Mouse (Mus musculus): ENCODE results near the gene Afap1l2. TPM values are rescaled to one million over a fixed set of nuclear protein-coding genes. Genes with fewer than 3 reads are reported as not detected.

Afap1l2 gene
- polyA plus RNA-seq, 1 experiment from 2014 or later: 12.0 TPM

DNA sequence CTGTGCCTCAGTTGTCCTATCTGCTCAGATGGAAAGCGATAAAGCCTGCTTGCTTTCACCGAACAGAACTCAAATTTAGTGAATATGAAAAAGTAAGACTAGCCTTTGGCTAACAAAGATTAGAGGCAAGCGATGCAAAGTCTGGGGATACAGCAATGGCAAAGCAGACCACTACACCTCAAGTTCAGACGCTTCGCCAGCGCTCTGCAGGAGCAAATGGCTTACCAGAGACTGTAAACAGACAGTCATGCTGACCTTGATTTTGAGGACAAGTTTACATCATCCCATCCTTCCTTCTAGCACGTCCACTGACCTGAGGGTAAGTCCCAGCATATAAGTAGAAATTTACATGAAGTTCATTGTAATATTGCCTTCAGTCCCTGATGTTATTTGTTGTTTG is 61.8 kb downstream of the Afap1l2 start:
- peaks cover 16% of the 10 kb centered on the region; the same call in 1 of the 2 replicates for H3K4me1 ChIP-seq
- WGBS: 97% methylated on average over 7 of the region's 7 CpGs
- no peak for ATAC-seq (ENCODE audit: insufficient number of reproducible peaks, low FRiP score, low TSS enrichment, low read depth)
- no peak overlapping the region for H3K27ac ChIP-seq
- H3K9ac ChIP-seq: no peak overlapping the region
- no peak overlapping the region for H3K4me2 ChIP-seq
- no peaks in the 10 kb centered on the region for H3K36me3 ChIP-seq
- H3K27me3 ChIP-seq: no peaks in the 10 kb centered on the region
- no peaks in the 10 kb centered on the region for H3K9me3 ChIP-seq
- no peak overlapping the region for H3K4me3 ChIP-seq

DNA sequence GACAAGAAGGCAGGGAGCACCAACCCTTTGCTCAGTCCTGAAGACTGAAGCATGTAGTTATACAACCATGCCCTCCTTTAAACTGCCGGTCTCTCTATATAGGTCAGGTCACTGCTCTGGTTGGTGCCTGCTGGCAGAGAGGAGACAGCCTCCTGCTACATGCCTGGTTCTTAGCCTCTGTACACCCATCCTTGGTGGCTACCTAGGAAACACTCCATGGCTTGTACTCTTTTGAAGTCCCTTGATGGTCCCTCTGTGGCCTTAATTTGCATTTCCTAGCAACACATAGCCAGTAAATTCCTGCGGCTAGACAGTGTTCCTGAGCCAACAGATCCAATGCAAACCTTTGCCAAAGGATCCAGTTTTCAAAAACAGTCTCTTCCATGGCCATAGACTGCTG is 62.4 kb downstream of the Afap1l2 start:
- no peak overlapping the region for H3K9ac ChIP-seq
- no peaks in the 10 kb centered on the region for H3K9me3 ChIP-seq
- 49% methylated on average over 2 of the region's 2 CpGs for WGBS
- H3K4me3 ChIP-seq: no peak overlapping the region
- H3K27ac ChIP-seq: no peak overlapping the region
- no peaks in the 10 kb centered on the region for H3K27me3 ChIP-seq
- H3K4me2 ChIP-seq: no peak overlapping the region
- no peaks in the 10 kb centered on the region for H3K36me3 ChIP-seq
- no peak for ATAC-seq (ENCODE audit: insufficient number of reproducible peaks, low FRiP score, low TSS enrichment, low read depth)
- H3K4me1 ChIP-seq: peaks cover 16% of the 10 kb centered on the region; the same call in 1 of the 2 replicates

- WGBS: 95% methylated on average over 3 of the region's 3 CpGs
- H3K4me3 ChIP-seq: no peak overlapping the region
- no peak overlapping the region for H3K27ac ChIP-seq
- H3K36me3 ChIP-seq: no peaks in the 10 kb centered on the region
- no peak overlapping the region for H3K9ac ChIP-seq
- ATAC-seq (ENCODE audit: insufficient number of reproducible peaks, low FRiP score, low TSS enrichment, low read depth): no peak
- H3K27me3 ChIP-seq: no peaks in the 10 kb centered on the region
- H3K4me1 ChIP-seq: peaks cover 16% of the 10 kb centered on the region
- H3K9me3 ChIP-seq: no peaks in the 10 kb centered on the region
- H3K4me2 ChIP-seq: no peak overlapping the region
Observed at GRCm38 (mm10) chr19:56944826-56945225, 63.2 kb downstream of the Afap1l2 start.

- Histone ChIP-seq H3K9me3 (no peaks in the 10 kb centered on the region), H3K36me3 (no peaks in the 10 kb centered on the region), H3K9ac (no peak overlapping the region), H3K27me3 (no peaks in the 10 kb centered on the region), H3K4me1 (peaks cover 16% of the 10 kb centered on the region), H3K4me2 (no peak overlapping the region), H3K27ac (no peak overlapping the region), H3K4me3 (no peak overlapping the region)
- 39% methylated on average over 9 of the region's 9 CpGs for WGBS
- no peak for ATAC-seq (ENCODE audit: insufficient number of reproducible peaks, low FRiP score, low TSS enrichment, low read depth)
Observed at GRCm38 (mm10) chr19:56944211-56944610, 63.8 kb downstream of the Afap1l2 start.

GRCm38 (mm10) chr19:56942216-56942615 is 65.8 kb downstream of the Afap1l2 start:
- Histone ChIP-seq H3K4me1 (peaks cover 16% of the 10 kb centered on the region), H3K4me2 (no peak overlapping the region), H3K27me3 (no peaks in the 10 kb centered on the region), H3K4me3 (no peak overlapping the region), H3K9me3 (no peaks in the 10 kb centered on the region), H3K27ac (no peak overlapping the region), H3K9ac (no peak overlapping the region), H3K36me3 (no peaks in the 10 kb centered on the region)
- 85% methylated on average over 7 of the region's 7 CpGs for WGBS
- no peak for ATAC-seq (ENCODE audit: insufficient number of reproducible peaks, low FRiP score, low TSS enrichment, low read depth)

DNA sequence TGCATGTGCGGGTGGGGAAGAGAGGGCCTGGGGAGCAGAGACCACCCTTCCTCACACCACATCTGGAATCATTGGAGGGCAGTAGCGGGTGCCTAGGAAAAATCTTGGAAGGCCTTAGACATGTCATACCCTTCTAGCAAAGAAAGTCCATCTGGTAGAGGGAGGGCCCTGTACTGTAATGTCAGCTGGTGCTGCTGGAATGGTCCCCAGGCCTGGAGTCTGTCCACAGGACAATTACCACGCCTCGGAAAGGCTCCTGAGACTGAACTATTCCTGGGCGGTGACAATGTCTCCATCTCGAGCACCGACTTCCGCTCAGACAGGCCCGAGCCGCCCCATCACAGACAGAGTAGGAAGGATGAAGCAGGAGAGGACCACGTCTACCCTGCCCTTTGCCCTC is 67.5 kb downstream of the Afap1l2 start:
- H3K4me1 ChIP-seq: peaks cover 7% of the 10 kb centered on the region
- no peak for ATAC-seq (ENCODE audit: insufficient number of reproducible peaks, low FRiP score, low TSS enrichment, low read depth)
- H3K4me2 ChIP-seq: no peak overlapping the region
- H3K9ac ChIP-seq: no peak overlapping the region
- 81% methylated on average over 11 of the region's 11 CpGs for WGBS
- no peak overlapping the region for H3K27ac ChIP-seq
- no peaks in the 10 kb centered on the region for H3K27me3 ChIP-seq
- no peaks in the 10 kb centered on the region for H3K36me3 ChIP-seq
- H3K4me3 ChIP-seq: no peak overlapping the region
- H3K9me3 ChIP-seq: no peaks in the 10 kb centered on the region

DNA sequence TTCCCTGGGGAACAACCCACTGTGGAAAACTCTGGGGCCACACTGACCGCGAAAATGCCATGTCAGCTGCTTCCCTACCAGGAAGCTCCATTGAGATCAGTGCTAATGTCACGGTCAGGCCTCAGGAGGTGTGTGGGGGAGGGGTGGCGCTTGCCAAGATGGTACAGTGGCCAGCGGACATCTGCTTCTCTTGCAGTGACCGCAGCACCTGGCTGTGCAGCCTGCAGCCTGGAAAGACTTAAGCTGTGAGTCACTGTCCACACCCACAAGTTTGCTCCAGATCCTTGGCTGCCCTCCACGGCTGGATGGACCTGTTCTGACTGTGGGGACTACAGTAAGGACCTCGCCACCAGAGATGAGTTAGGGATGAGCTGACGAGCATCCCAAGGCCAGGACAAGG is 68.2 kb downstream of the Afap1l2 start:
- no peak overlapping the region for H3K4me2 ChIP-seq
- 71% methylated on average over 9 of the region's 9 CpGs for WGBS
- no peak overlapping the region for H3K27ac ChIP-seq
- no peaks in the 10 kb centered on the region for H3K9me3 ChIP-seq
- no peak for ATAC-seq (ENCODE audit: insufficient number of reproducible peaks, low FRiP score, low TSS enrichment, low read depth)
- H3K9ac ChIP-seq: no peak overlapping the region
- no peaks in the 10 kb centered on the region for H3K27me3 ChIP-seq
- peaks cover 9% of the 10 kb centered on the region for H3K4me1 ChIP-seq
- H3K4me3 ChIP-seq: no peak overlapping the region
- H3K36me3 ChIP-seq: no peaks in the 10 kb centered on the region

GRCm38 (mm10) chr19:56937911-56938310 is 70.1 kb downstream of the Afap1l2 start:
- Histone ChIP-seq H3K4me3 (no peak overlapping the region), H3K9me3 (no peaks in the 10 kb centered on the region), H3K27me3 (no peaks in the 10 kb centered on the region), H3K4me2 (no peak overlapping the region), H3K36me3 (no peaks in the 10 kb centered on the region), H3K27ac (no peak overlapping the region), H3K9ac (no peak overlapping the region), H3K4me1 (peaks cover 8% of the 10 kb centered on the region)
- 90% methylated on average over 5 of the region's 5 CpGs for WGBS
- ATAC-seq (ENCODE audit: insufficient number of reproducible peaks, low FRiP score, low TSS enrichment, low read depth): no peak

DNA sequence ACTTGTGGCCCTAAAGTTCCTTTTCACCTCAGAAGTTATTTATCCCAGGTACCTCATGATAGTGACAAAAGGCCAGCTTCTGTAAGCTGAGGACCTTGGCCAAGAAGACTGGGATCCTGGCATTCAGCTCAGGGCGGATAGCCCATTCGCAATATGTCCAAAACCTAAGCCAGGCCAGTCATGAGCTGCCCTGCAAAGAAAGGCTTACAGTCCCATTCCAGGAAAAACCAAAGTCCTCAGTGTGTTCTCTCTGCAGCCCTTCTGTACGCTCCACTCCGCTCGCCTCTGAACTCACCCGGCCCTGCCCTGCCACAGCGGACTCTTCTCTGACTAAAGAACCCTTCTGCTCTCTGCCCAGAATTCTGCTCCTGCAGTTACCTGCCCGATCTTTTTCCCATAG is 71.8 kb downstream of the Afap1l2 start:
- 91% methylated on average over 8 of the region's 8 CpGs for WGBS
- no peak for ATAC-seq (ENCODE audit: insufficient number of reproducible peaks, low FRiP score, low TSS enrichment, low read depth)
- Histone ChIP-seq H3K9me3 (no peaks in the 10 kb centered on the region), H3K4me3 (no peak overlapping the region), H3K4me1 (peaks cover 8% of the 10 kb centered on the region), H3K36me3 (no peaks in the 10 kb centered on the region), H3K27me3 (no peaks in the 10 kb centered on the region), H3K9ac (no peak overlapping the region), H3K4me2 (no peak overlapping the region), H3K27ac (no peak overlapping the region)

- 73% methylated on average over 7 of the region's 7 CpGs for WGBS
- Histone ChIP-seq H3K9me3 (no peaks in the 10 kb centered on the region), H3K4me1 (peaks cover 8% of the 10 kb centered on the region), H3K27me3 (no peaks in the 10 kb centered on the region), H3K9ac (no peak overlapping the region), H3K4me2 (no peak overlapping the region), H3K4me3 (no peak overlapping the region), H3K36me3 (no peaks in the 10 kb centered on the region), H3K27ac (no peak overlapping the region)
- no peak for ATAC-seq (ENCODE audit: insufficient number of reproducible peaks, low FRiP score, low TSS enrichment, low read depth)
Observed at GRCm38 (mm10) chr19:56935777-56936176, 72.3 kb downstream of the Afap1l2 start.

DNA sequence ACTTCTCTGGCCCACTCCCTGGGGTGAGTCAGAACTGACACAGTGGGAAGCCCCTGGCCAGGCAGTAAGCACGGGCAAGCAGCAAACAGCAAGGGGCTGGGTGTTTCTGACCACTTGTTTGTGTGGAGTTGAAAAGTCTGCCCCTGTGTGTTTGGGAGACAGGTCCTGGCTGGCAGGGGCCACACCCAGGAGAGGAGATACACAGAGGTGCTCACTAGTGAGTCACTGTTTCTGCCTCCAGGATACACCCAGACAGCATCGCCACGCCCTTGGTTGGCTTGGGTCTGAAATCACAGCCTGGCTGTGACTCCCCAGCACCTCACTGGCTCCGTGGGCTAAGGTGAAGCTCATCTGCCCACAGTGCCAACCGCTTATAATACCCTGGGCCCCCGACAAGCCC is 72.9 kb downstream of the Afap1l2 start:
- Histone ChIP-seq H3K27me3 (no peaks in the 10 kb centered on the region), H3K9ac (no peak overlapping the region), H3K27ac (peak overlapping the region; percentile 33; the same call in 1 of the 2 replicates), H3K36me3 (no peaks in the 10 kb centered on the region), H3K4me2 (no peak overlapping the region), H3K9me3 (no peaks in the 10 kb centered on the region), H3K4me1 (peaks cover 8% of the 10 kb centered on the region), H3K4me3 (no peak overlapping the region)
- ATAC-seq (ENCODE audit: insufficient number of reproducible peaks, low FRiP score, low TSS enrichment, low read depth): no peak
- 74% methylated on average over 6 of the region's 6 CpGs for WGBS

GRCm38 (mm10) chr19:56933800-56934199 is 74.2 kb downstream of the Afap1l2 start:
- H3K9ac ChIP-seq: no peak overlapping the region
- H3K27me3 ChIP-seq: no peaks in the 10 kb centered on the region
- no peak for ATAC-seq (ENCODE audit: insufficient number of reproducible peaks, low FRiP score, low TSS enrichment, low read depth)
- peaks cover 16% of the 10 kb centered on the region for H3K4me1 ChIP-seq
- no peak overlapping the region for H3K27ac ChIP-seq
- H3K36me3 ChIP-seq: no peaks in the 10 kb centered on the region
- no peak overlapping the region for H3K4me2 ChIP-seq
- H3K4me3 ChIP-seq: no peak overlapping the region
- H3K9me3 ChIP-seq: no peaks in the 10 kb centered on the region
- 85% methylated on average over 3 of the region's 3 CpGs for WGBS

GRCm38 (mm10) chr19:56930029-56930428 is 78.0 kb downstream of the Afap1l2 start:
- no peak overlapping the region for H3K4me2 ChIP-seq
- no peak overlapping the region for H3K27ac ChIP-seq
- no peaks in the 10 kb centered on the region for H3K9me3 ChIP-seq
- H3K4me1 ChIP-seq: peaks cover 12% of the 10 kb centered on the region
- 86% methylated on average over 9 of the region's 9 CpGs for WGBS
- no peak overlapping the region for H3K4me3 ChIP-seq
- no peaks in the 10 kb centered on the region for H3K27me3 ChIP-seq
- no peak overlapping the region for H3K9ac ChIP-seq
- ATAC-seq (ENCODE audit: insufficient number of reproducible peaks, low FRiP score, low TSS enrichment, low read depth): no peak
- H3K36me3 ChIP-seq: no peaks in the 10 kb centered on the region

Data from limb, embryonic 15.5 days (tissue).